Mouse (Mus musculus) liver, adult 2 months (tissue): Measurements from ENCODE around the gene Gm8439. TPM values are rescaled to one million over a fixed set of nuclear protein-coding genes. Genes with fewer than 3 reads are reported as not detected.
"Not testable (repeated sequence)": the region's sequence is repeated elsewhere in the genome, so short reads cannot be mapped to it uniquely, and the experiment has no call there.

ENCODE experiments used
- DNase-seq: peaks from one replicate; pipeline ENCODE4 v3.0.0-alpha.2; 2011; ENCODE audit warnings: low read depth, low spot score; ENCODE audit errors: extremely low read depth
- H3K27ac ChIP-seq: fragments of 200-500 bp; replicated peaks from 2 replicates; pipeline ENCODE4 v1.5.1; 2012; ENCODE audit warnings: low read depth, mild to moderate bottlenecking, control low read depth, inconsistent platforms, low read length; ENCODE audit not compliant: insufficient read depth
- H3K27me3 ChIP-seq: fragments of 200-500 bp; 2 replicates; pipeline ENCODE4 v1.6.1; 2012; ENCODE audit warnings: mild to moderate bottlenecking, moderate library complexity, low read length, inconsistent platforms; ENCODE audit not compliant: control insufficient read depth, insufficient read depth
- H3K36me3 ChIP-seq: fragments of 200-500 bp; 2 replicates; pipeline ENCODE4 v1.6.1; 2012; ENCODE audit warnings: low read length, inconsistent platforms; ENCODE audit not compliant: control insufficient read depth, insufficient read depth
- H3K4me1 ChIP-seq: fragments of 200-500 bp; 2 replicates; pipeline ENCODE4 v1.6.1; 2011; ENCODE audit warnings: low read length; ENCODE audit not compliant: control insufficient read depth, insufficient read depth
- H3K4me3 ChIP-seq: fragments of 200-500 bp; 2 replicates; pipeline ENCODE4 v1.5.1; 2011; ENCODE audit warnings: low read depth, mild to moderate bottlenecking, control low read depth, low read length, moderate library complexity; ENCODE audit not compliant: insufficient read depth
- H3K79me2 ChIP-seq: fragments of 200-500 bp; 2 replicates; pipeline ENCODE4 v1.6.1; 2012; ENCODE audit warnings: inconsistent platforms, mild to moderate bottlenecking, low read length, moderate library complexity; ENCODE audit not compliant: control insufficient read depth, insufficient read depth
- H3K9ac ChIP-seq: fragments of 200-500 bp; 2 replicates; pipeline ENCODE4 v1.6.1; 2012; ENCODE audit warnings: low read depth, mild to moderate bottlenecking, control low read depth, inconsistent platforms, low read length
- CTCF ChIP-seq: fragments of 200-500 bp; IDR thresholded peaks from 2 replicates; pipeline ENCODE4 v1.5.1; 2011; ENCODE audit warnings: low read depth, low read length, control low read depth
- POLR2A ChIP-seq: fragments of 200-500 bp; IDR thresholded peaks from 2 replicates; pipeline ENCODE4 v1.6.1; 2011; ENCODE audit warnings: low read length, control low read depth; ENCODE audit not compliant: insufficient read depth; ENCODE audit errors: extremely low read depth
- WGBS: fragments of 180-500 bp; shearing (Covaris S2); methylation state at CpG from one replicate; pipeline ENCODE4 v1.1.7; 2018; 5-methylcytosine and 5-hydroxymethylcytosine counted together
- polyA plus RNA-seq: library from polyadenylated mRNA; depleted of rRNA; stranded (reverse); fragments of >200 nt; gene quantifications from 2 replicates; pipeline ENCODE4 v1.2.3, GENCODE M21; 2012
- total RNA-seq: library from RNA; depleted of rRNA; stranded (reverse); fragments of >200 nt; gene quantifications from 2 replicates; pipeline ENCODE4 v1.2.3, GENCODE M21; 2014

Gm8439 gene
- total and polyA plus RNA-seq, 2 experiments = not detected

DNA sequence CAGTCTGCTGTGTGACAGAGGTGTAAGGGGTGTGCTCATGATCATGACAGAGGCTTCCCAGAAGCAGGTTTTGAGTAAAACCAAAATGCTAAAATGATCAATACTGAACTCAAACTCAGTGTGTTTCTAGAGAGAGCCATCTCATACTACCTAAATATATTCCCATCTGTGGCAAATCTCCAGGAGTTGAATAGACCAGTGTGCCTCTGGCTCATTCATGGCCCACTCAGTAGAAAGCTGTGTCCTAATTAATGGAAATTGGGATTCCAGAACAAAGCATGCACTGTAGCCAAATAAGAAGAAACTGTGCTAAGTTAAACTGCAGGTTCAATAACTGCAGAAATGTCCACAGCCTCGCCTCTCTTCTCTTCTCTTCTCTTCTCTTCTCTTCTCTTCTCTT is 1.6 kb upstream of the Gm8439 start:
- Histone ChIP-seq H3K27me3 (no peaks in the 10 kb centered on the region), H3K36me3 (no peaks in the 10 kb centered on the region), H3K4me3 (no peak overlapping the region), H3K4me1 (no peaks in the 10 kb centered on the region; the same call in 1 of the 2 replicates), H3K27ac (no peak overlapping the region), H3K79me2 (no peaks in the 10 kb centered on the region), H3K9ac (no peak overlapping the region)
- no peak for TF ChIP-seq POLR2A
- 77% methylated on average over 1 of the region's 1 CpGs for WGBS
- DNase-seq = no peak

DNA sequence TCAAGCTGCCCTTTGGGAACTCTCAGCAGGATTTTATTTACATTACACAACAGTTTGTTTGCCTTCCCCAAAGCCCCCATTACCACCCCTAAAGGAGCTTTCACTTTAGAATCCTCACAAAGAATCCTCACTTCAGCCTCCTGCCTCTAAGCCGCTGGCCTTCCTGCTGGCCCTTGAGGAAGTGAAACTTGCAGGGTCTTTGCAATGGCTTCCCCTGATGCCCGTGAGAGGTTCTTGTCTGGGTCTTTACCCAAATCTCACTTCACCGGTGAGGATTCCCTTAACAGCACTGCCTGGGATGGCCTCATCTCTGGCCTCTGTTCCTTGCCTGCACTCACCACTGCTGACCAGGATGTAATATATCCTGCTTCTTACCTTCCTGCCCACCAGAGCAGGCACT is 525 bp downstream of the Gm8439 start:
- Histone ChIP-seq H3K9ac (no peak overlapping the region), H3K4me3 (no peak overlapping the region), H3K4me1 (no peaks in the 10 kb centered on the region; the same call in 1 of the 2 replicates), H3K27ac (no peak overlapping the region), H3K27me3 (no peaks in the 10 kb centered on the region), H3K79me2 (no peaks in the 10 kb centered on the region), H3K36me3 (no peaks in the 10 kb centered on the region)
- 33% methylated on average over 3 of the region's 3 CpGs for WGBS
- TF ChIP-seq CTCF (no peak), POLR2A (no peak)
- no peak for DNase-seq

DNA sequence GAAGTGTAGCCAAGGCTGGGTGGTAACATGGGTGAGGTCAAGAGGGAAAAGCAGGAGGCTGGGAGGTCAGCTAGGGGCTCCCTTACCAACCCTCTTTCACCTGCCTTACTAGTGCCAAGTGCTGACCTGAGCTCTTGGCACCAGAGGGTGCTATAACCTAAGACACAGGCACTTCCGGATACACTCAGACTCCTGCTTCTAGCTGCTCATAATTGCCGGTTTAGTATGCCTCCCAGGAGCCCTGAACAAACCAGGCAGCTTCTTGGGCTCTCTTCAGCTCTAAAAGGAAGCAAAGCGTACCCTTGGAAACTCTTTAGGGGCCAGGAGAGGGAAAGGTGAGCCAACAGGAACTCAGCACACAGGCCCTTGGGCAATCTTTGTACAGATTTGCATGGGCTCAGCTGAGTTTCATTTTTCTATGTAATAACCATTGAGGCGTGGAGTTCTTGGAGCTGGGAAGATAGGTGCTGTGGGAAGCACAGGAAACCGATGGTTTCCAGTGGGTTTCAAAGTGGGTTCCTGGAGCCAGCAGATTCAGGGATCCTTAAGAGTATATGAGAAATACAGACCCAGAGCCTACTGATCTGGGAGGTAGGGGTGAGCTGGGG is 1.4 kb downstream of the Gm8439 start:
- Histone ChIP-seq H3K9ac (no peak overlapping the region; the same call in 1 of the 2 replicates), H3K79me2 (no peaks in the 10 kb centered on the region), H3K27ac (no peak overlapping the region), H3K27me3 (no peaks in the 10 kb centered on the region), H3K4me1 (no peaks in the 10 kb centered on the region; the same call in 1 of the 2 replicates), H3K4me3 (no peak overlapping the region), H3K36me3 (no peaks in the 10 kb centered on the region)
- DNase-seq = peak; percentile 59
- WGBS = 31% methylated on average over 5 of the region's 5 CpGs
- no peak for TF ChIP-seq POLR2A
- TF ChIP-seq CTCF = peak; percentile 82

DNA sequence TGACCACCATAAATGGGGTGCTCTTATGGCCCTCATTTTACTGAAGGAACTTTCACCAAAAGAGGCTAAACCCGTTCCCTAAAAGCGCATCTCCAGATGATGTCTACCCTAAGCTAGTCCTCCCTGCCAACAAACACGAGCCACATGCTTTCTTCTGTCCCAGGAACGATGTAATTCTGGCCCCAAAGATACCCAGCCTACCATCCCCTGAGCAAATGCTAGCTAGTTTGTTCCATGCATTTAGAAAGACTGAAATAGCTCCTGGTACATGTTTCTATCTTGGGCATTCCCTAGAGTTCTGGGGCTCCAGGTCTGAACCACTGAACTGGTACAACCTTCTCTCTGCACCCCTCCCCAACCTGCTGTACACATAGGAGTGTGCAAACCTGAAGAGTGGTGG is 2.4 kb downstream of the Gm8439 start:
- Histone ChIP-seq H3K27ac (no peak overlapping the region), H3K27me3 (no peaks in the 10 kb centered on the region), H3K9ac (no peak overlapping the region), H3K4me1 (no peaks in the 10 kb centered on the region; the same call in 1 of the 2 replicates), H3K79me2 (no peaks in the 10 kb centered on the region), H3K4me3 (no peak overlapping the region), H3K36me3 (no peaks in the 10 kb centered on the region)
- DNase-seq = no peak
- TF ChIP-seq CTCF (no peak), POLR2A (no peak)
- WGBS = 94% methylated on average over 4 of the region's 4 CpGs

DNA sequence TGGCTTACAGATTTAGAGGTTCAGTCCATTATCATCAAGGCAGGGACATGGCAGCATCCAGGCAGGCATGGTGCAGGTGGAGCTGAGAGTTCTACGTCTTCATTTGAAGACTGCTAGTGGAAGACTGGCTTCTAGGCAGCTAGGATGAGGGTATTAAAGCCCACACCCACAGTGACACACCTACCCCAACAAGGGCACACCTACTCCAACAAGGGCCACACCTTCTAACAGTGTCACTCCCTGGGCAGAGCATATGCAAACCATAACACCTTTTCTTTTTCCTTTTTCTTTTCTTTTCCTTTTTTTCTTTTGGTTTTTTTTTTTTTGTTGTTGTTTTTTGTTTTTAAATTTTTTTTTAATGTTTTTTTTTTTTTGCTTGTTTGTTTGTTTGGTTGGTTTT is 7.7 kb downstream of the Gm8439 start:
- not testable (repeated sequence) for H3K4me3 ChIP-seq, H3K27me3 ChIP-seq, H3K36me3 ChIP-seq, H3K9ac ChIP-seq, H3K27ac ChIP-seq, DNase-seq, H3K4me1 ChIP-seq, H3K79me2 ChIP-seq
- 93% methylated on average over 1 of the region's 1 CpGs for WGBS

DNA sequence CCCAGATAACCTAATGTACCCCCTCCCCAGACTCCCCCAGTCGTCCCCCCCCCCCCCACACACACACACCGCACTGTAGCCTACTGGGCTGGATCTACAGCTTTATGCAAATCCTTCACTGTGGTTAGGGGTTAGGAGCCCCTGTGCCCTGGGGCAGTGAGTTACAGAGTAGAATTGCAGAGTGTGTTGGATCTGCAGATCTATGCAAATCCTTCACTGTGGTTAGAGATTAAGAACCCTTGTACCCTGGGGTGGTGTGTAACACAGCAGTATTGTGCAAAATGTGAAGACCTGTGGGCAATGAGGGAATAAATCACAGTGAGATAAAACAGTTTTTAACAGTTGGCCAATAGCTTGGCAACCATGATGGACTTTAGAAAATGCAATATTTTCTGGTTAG is 10.4 kb downstream of the Gm8439 start:
- Histone ChIP-seq H3K27ac (no peak overlapping the region), H3K4me3 (no peak overlapping the region), H3K4me1 (no peaks in the 10 kb centered on the region), H3K27me3 (no peaks in the 10 kb centered on the region), H3K9ac (no peak overlapping the region), H3K79me2 (no peaks in the 10 kb centered on the region), H3K36me3 (no peaks in the 10 kb centered on the region)
- DNase-seq = peak; percentile 56
- 55% methylated on average over 2 of the region's 2 CpGs for WGBS
- TF ChIP-seq POLR2A = no peak
- TF ChIP-seq CTCF = no peak
